Mouse (Mus musculus) forebrain, embryonic 12.5 days (tissue): ENCODE measurements around the gene Sigirr. TPM values are rescaled to one million over a fixed set of nuclear protein-coding genes. Genes with fewer than 3 reads are reported as not detected.
A peak's percentile ranks its signal among the peaks of the same experiment; 100 is the strongest.

ENCODE experiments used
- ATAC-seq: fragments of 200-750 bp; cut with Nextera tagmentation; 2 replicates; pipeline ENCODE4 v1.8.0; 2017; ENCODE audit warnings: moderate TSS enrichment; ENCODE audit not compliant: low FRiP score
- H3K27ac ChIP-seq: fragments of 300-500 bp; sonication (generic); 2 replicates; pipeline ENCODE4 v1.5.1; 2016; ENCODE audit warnings: mild to moderate bottlenecking
- H3K27me3 ChIP-seq: fragments of 300-500 bp; sonication (generic); 2 replicates; pipeline ENCODE4 v1.6.1; 2016; ENCODE audit warnings: mild to moderate bottlenecking
- H3K36me3 ChIP-seq: fragments of 300-500 bp; sonication (generic); replicated peaks from 2 replicates; pipeline ENCODE4 v1.6.1; 2016; ENCODE audit warnings: mild to moderate bottlenecking
- H3K4me1 ChIP-seq: fragments of 300-500 bp; sonication (generic); 2 replicates; pipeline ENCODE4 v1.6.1; 2016
- H3K4me2 ChIP-seq: fragments of 300-500 bp; sonication (generic); 2 replicates; pipeline ENCODE4 v1.6.1; 2016; ENCODE audit warnings: mild to moderate bottlenecking, moderate library complexity
- H3K4me3 ChIP-seq: fragments of 300-500 bp; sonication (generic); replicated peaks from 2 replicates; pipeline ENCODE4 v1.5.1; 2016; ENCODE audit warnings: mild to moderate bottlenecking
- H3K9ac ChIP-seq: fragments of 300-500 bp; sonication (generic); 2 replicates; pipeline ENCODE4 v1.6.1; 2016; ENCODE audit warnings: mild to moderate bottlenecking
- H3K9me3 ChIP-seq: fragments of 300-500 bp; sonication (generic); 2 replicates; pipeline ENCODE4 v1.6.1; 2016
- WGBS: fragments of 180-500 bp; shearing (Covaris S2); methylation state at CpG from one replicate; pipeline ENCODE4 v1.1.7; 2016; 5-methylcytosine and 5-hydroxymethylcytosine counted together
- polyA plus RNA-seq: library from polyadenylated mRNA; unstranded; fragments of >200 nt; fragmentation: Nextera tagmentation; extraction: Ambion mirVana; gene quantifications from 2 replicates; pipeline ENCODE4 v1.2.1, GENCODE M21; 2016

The Sigirr gene
- polyA plus RNA-seq, 1 experiment from 2014 or later, result 1.3 TPM

DNA sequence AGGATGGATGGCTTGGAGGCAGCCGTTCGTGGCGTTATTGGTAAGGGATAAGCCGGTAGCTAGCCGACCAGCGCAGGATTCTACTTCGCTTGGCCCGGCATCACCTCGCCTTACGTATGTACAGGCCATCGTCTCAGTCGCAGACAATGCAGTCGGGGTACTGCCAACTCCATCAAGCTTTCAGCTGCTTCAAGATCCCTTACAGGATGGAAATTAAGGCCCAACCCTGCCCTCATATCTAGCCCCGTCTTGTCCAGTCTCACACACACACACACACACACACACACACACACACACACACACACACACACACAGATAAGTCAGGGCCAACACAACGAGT is 23.1 kb upstream of the Sigirr start:
- 2% methylated on average over 15 of the region's 15 CpGs for WGBS
- peaks cover 7% of the 10 kb centered on the region; the same call in 1 of the 2 replicates for H3K4me1 ChIP-seq
- H3K27me3 ChIP-seq, result no peaks in the 10 kb centered on the region
- peak overlapping the region; percentile 67 for H3K4me2 ChIP-seq
- peak overlapping the region; percentile 69 for H3K9ac ChIP-seq
- H3K27ac ChIP-seq, result peak overlapping the region; percentile 77
- no peaks in the 10 kb centered on the region for H3K36me3 ChIP-seq
- H3K4me3 ChIP-seq, result peak overlapping the region; percentile 57
- ATAC-seq, result no peak
- no peaks in the 10 kb centered on the region for H3K9me3 ChIP-seq

DNA sequence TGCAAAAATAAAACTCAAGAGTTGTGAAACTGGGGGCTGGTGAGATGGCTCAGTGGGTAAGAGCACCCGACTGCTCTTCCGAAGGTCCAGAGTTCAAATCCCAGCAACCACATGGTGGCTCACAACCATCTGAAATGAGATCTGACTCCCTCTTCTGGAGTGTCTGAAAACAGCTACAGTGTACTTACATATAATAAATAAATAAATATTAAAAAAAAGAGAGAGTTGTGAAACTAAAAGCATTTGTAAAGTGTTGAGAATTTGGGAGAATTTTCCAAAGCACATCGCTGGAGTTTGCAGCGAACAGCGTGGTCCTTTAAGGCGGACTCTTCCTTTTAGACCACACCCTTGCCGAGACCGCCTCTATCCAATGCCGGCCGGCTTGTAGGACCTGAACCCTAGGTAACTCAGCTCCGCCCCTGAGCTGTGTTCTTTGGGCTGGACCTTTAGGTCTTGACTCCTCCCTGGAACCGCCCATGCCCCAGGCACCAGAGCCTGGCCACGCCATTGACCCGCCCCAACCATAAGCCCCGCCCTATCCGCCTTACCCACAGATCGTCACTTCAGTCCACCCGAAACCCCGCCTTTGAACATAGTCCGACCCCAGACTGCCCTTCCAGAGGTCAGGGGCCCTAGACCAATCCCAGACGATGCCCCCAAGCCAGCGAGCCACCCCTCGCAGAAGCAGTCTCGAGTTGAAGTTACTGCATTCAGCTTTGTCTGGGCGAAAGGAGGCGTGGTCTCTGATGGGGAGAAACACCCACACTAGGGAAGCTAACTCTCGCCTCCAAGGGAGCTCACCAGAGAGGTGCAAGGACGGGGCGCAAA is 22.5 kb upstream of the Sigirr start:
- Histone ChIP-seq H3K4me3 (peak overlapping the region; percentile 57), H3K36me3 (no peaks in the 10 kb centered on the region), H3K4me1 (peaks cover 7% of the 10 kb centered on the region; the same call in 1 of the 2 replicates), H3K9ac (peak overlapping the region; percentile 69), H3K27ac (peak overlapping the region; percentile 77), H3K27me3 (0 out of 2 replicates have a peak, but pooled peaks cover 4% of the 10 kb centered on the region), H3K4me2 (peak overlapping the region; percentile 67), H3K9me3 (no peaks in the 10 kb centered on the region)
- peak; percentile 97 for ATAC-seq
- WGBS, result 3% methylated on average over 29 of the region's 29 CpGs

DNA sequence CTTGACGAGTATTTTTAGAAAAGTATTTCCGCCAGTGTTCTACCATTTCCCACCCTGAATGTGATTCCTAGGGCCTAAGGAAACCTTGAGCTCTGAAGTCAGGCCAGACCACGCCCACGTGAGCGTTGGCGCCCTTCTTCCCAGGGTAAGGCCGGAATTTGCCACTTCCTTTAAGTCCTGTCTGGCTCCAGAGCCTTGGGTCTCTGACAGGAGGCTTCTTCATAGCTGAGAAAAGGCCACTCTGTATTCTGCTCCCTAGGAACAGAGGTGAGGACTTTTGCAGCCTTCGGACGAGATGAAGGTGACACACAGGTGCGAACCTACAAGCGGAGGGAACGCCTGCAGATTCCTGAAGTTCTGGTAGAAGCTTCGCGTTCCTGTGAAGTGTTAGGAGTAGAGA is 21.9 kb upstream of the Sigirr start, which contains the start of gene Ptdss2:
Gene Ptdss2 (plus strand): TSS at position 138 of the 400 bp plus-strand sequence.
- peak within 1 kb of the TSS; percentile 69 for H3K9ac ChIP-seq
- peaks cover 7% of the 10 kb centered on the region; the same call in 1 of the 2 replicates for H3K4me1 ChIP-seq
- WGBS, result 55% methylated on average over 14 of the region's 14 CpGs
- H3K4me2 ChIP-seq, result peak within 1 kb of the TSS; percentile 67
- peak within 1 kb of the TSS; percentile 77 for H3K27ac ChIP-seq
- H3K9me3 ChIP-seq, result no peaks in the 10 kb centered on the region
- H3K4me3 ChIP-seq, result peak within 1 kb of the TSS; percentile 57
- peaks cover 10% of the 10 kb centered on the region for H3K27me3 ChIP-seq
- ATAC-seq, result no peak
- no peaks in the 10 kb centered on the region for H3K36me3 ChIP-seq

DNA sequence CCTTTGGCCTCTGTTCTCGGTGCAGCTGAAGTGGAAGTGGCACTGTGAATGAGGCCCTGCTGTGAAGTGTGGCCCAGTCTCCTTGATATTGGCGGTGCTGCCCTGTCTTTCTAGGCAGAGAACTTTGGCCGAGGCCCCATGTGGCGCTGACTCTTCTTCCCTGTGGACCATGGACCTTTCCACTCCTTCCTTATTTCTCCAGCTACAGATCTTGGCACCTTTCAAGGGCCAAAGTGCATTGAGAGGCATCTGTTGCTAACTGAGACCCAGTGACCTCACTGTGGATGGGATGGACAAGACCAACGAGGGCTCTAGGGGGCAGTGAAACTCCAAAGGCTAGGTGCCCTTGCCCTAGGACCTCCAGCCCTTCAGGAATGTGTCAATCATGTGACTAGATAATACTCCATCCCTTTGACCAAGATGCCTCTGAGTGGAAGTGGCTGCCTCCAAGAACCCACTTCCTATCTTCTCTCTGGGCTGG is 20.7 kb upstream of the Sigirr start:
- Histone ChIP-seq H3K36me3 (no peaks in the 10 kb centered on the region), H3K4me1 (peaks cover 7% of the 10 kb centered on the region; the same call in 1 of the 2 replicates), H3K27ac (no peak overlapping the region), H3K4me2 (no peak overlapping the region), H3K9ac (no peak overlapping the region), H3K27me3 (peaks cover 15% of the 10 kb centered on the region), H3K9me3 (no peaks in the 10 kb centered on the region), H3K4me3 (no peak overlapping the region)
- ATAC-seq, result no peak
- 78% methylated on average over 5 of the region's 5 CpGs for WGBS

DNA sequence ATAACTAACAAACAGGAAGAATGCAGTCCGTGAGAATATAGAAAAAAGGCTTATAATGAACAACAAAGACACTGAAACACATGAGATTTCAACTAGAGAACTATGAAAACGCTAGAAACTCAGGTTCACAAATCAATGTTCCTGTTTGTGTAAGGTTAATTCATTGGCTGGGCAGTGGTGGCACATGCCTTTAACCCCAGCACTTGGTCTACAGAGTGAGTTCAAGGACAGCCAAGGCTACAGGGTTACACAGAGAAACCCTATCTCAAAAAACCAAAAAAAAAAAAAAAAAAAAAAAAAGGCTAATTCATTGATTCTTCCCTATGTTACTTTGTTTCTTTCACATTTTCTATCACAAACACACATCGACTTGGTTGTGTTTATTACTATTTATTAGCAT is 20.2 kb upstream of the Sigirr start:
- ATAC-seq, result no peak
- H3K9ac ChIP-seq, result no peak overlapping the region
- WGBS, result 89% methylated on average over 3 of the region's 3 CpGs

DNA sequence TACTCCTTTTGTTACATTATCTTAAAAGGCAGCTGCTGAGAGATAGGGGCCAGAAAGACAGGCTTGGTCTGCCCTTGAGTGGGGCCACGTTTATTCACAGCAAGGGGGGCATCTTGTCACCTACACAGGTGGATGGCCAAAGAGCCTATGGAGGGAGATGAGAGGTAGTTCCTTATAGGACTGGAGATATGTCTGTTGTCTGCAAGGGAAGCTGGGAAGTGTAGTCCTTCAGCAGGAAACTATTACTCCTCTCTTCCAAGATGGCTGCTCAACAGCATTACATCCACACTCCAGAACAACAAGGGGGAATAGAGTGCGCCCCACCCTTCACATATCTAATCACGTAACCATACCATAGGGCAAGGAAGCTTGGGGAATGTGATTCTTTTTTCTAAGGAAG is 19.1 kb upstream of the Sigirr start:
- no peak overlapping the region for H3K4me3 ChIP-seq
- no peak for ATAC-seq
- no peak overlapping the region for H3K4me2 ChIP-seq
- peaks cover 7% of the 10 kb centered on the region; the same call in 1 of the 2 replicates for H3K4me1 ChIP-seq
- WGBS, result 78% methylated on average over 3 of the region's 3 CpGs
- H3K36me3 ChIP-seq, result no peaks in the 10 kb centered on the region
- no peak overlapping the region for H3K27ac ChIP-seq
- H3K9ac ChIP-seq, result no peak overlapping the region
- H3K9me3 ChIP-seq, result no peaks in the 10 kb centered on the region
- H3K27me3 ChIP-seq, result peaks cover 15% of the 10 kb centered on the region

More for the DNA sequence above, 20.2 kb upstream of the Sigirr start:
- no peak overlapping the region for H3K4me2 ChIP-seq
- H3K4me1 ChIP-seq, result peaks cover 7% of the 10 kb centered on the region; the same call in 1 of the 2 replicates
- H3K27me3 ChIP-seq, result peaks cover 15% of the 10 kb centered on the region
- no peak overlapping the region for H3K27ac ChIP-seq
- no peak overlapping the region for H3K4me3 ChIP-seq
- H3K36me3 ChIP-seq, result no peaks in the 10 kb centered on the region
- H3K9me3 ChIP-seq, result no peaks in the 10 kb centered on the region

DNA sequence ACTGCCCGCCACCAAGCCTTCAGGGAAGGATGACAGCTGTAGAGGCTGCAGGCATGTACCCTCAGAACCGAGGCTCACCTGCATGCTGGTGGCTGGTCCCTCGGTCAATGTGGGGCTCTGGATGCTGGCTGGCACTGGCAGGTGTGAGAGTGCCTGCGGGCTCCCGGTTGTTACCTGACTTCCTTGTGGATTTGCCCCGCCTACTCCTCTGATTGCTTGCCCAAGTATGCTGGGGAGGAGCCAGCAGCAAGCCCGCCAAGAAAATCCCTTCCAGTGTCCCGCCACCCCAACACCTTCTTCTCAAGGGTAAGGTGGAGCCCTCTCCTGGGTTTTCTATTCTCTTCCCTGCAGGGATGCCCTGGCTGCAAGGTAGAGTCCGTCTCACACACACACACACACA is 17.3 kb upstream of the Sigirr start, which contains the start of gene Ano9:
Gene Ano9 (minus strand): TSS at position 171 of the 400 bp plus-strand sequence.
- no peaks in the 10 kb centered on the region for H3K9me3 ChIP-seq
- no peaks in the 10 kb centered on the region for H3K4me1 ChIP-seq
- no peak within 1 kb of the TSS for H3K4me3 ChIP-seq
- no peak within 1 kb of the TSS; the same call in none of the 2 replicates for H3K4me2 ChIP-seq
- no peaks in the 10 kb centered on the region for H3K36me3 ChIP-seq
- peaks cover 18% of the 10 kb centered on the region for H3K27me3 ChIP-seq
- no peak within 1 kb of the TSS for H3K27ac ChIP-seq
- 15% methylated on average over 9 of the region's 9 CpGs for WGBS
- ATAC-seq, result no peak
- H3K9ac ChIP-seq, result no peak within 1 kb of the TSS

DNA sequence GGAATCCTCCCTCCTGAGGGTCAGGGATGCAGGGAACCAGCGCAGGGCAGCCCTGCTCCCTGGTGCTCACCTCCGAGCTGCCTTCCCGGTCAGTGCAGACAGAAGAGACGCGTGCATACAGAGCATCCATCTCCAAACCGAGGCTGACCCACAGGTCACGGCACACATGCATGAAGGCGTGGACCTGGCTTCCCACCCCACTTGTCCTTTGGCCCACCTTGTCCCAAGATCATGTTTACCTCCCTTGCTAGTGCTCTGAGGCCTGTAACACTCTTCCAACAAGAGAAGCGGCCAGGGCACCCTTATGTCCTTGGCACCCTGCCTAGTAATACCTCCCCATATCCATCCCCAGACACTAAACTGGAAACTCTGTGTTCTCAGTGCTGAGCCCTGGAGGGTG is 15.5 kb upstream of the Sigirr start:
- Histone ChIP-seq H3K4me3 (no peak overlapping the region), H3K36me3 (no peaks in the 10 kb centered on the region), H3K27ac (no peak overlapping the region), H3K9me3 (no peaks in the 10 kb centered on the region), H3K4me1 (no peaks in the 10 kb centered on the region), H3K27me3 (peaks cover 18% of the 10 kb centered on the region), H3K4me2 (no peak overlapping the region), H3K9ac (no peak overlapping the region)
- ATAC-seq, result no peak
- 92% methylated on average over 9 of the region's 9 CpGs for WGBS

DNA sequence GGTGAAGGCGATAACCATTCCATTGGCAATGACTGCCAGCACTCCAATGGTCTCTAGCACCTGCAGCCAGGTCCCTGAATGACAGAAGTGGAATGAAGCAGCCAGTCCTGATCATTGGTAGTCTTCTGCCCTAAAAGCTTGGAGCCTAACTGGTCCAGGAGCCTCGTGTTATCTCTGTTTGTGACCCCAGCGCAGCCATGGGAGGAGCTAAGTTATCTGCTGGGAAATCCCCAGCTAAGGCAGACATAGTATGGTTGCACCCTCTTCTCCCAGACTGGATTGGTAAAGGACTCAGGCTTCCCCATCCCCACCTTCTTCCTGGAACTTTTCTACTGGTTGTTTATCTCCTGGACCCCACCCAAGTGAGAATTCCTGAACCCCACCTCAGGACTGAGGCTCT is 2.8 kb upstream of the Sigirr start:
- H3K4me2 ChIP-seq, result no peak overlapping the region
- H3K9me3 ChIP-seq, result no peaks in the 10 kb centered on the region
- peaks cover 62% of the 10 kb centered on the region for H3K27me3 ChIP-seq
- 81% methylated on average over 3 of the region's 3 CpGs for WGBS
- no peak overlapping the region for H3K27ac ChIP-seq
- no peak overlapping the region for H3K4me3 ChIP-seq
- no peaks in the 10 kb centered on the region for H3K36me3 ChIP-seq
- peaks cover 11% of the 10 kb centered on the region for H3K4me1 ChIP-seq
- H3K9ac ChIP-seq, result no peak overlapping the region
- no peak for ATAC-seq

DNA sequence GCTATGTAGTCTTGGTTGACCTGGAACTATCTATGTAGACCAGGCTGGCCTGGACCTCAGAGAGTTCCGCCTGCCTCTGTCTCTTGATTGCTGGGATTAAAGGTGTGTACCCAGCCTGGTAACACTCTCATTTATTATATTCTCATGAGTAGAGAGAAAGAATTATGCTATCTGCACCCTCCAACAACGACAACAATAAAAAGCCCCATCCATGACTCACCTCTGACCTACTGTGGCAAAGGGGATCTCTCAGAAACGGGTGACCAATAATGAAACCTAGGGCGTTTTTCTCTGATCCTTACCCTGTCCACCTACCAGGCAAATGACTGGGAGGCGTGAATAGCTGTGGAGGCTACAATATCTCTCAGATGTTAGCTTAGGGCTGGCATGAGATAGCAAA is 3.2 kb downstream of the Sigirr start:
- Histone ChIP-seq H3K9ac (no peak overlapping the region), H3K9me3 (no peaks in the 10 kb centered on the region), H3K4me1 (peaks cover 17% of the 10 kb centered on the region), H3K4me2 (no peak overlapping the region), H3K36me3 (no peaks in the 10 kb centered on the region), H3K27me3 (peaks cover 76% of the 10 kb centered on the region), H3K4me3 (no peak overlapping the region), H3K27ac (no peak overlapping the region)
- ATAC-seq, result no peak
- WGBS, result 88% methylated on average over 5 of the region's 5 CpGs

DNA sequence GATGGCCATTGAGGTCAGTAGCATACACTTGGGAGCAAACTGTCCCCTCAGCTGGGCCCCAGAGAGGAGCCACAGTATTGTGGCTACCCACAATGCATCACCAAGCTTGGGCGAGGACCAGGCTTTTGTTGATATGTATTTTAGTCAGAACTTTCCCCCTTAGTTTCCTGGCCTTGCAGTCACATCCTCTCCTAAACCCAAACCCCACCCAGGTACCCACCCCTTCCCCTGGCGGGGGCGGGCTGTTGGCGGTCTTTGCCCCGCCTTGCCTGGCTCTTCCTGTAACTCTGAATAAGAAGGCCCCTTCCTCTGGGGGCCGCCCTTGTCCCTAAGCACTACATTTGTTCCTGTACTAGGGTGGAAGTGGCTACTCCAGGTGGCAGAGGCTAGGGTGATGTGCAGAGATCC is 3.7 kb downstream of the Sigirr start:
- no peak overlapping the region for H3K4me3 ChIP-seq
- no peak for ATAC-seq
- peaks cover 20% of the 10 kb centered on the region for H3K4me1 ChIP-seq
- WGBS, result 40% methylated on average over 6 of the region's 6 CpGs
- H3K27me3 ChIP-seq, result peaks cover 76% of the 10 kb centered on the region
- H3K27ac ChIP-seq, result no peak overlapping the region
- H3K9ac ChIP-seq, result no peak overlapping the region
- no peaks in the 10 kb centered on the region for H3K36me3 ChIP-seq
- H3K4me2 ChIP-seq, result no peak overlapping the region
- H3K9me3 ChIP-seq, result no peaks in the 10 kb centered on the region

DNA sequence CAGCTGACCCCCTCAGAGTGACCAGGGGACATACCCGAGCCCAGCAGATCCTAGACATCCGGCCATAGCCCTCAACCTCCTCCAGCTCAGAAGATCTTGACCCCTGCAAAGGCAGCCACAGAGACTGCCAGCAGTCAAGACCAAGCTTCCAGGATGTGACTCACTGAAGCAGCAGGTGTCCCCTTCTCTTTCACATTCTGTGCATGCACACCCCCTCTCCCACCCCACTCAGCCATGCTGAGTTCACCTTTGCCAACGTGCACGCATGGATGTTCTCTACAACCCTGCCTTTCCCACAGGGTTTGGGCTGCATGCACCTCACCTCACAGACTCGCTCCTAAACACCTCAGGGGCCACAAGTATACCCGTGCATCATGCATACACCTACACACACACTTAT is 4.4 kb downstream of the Sigirr start:
- Histone ChIP-seq H3K4me3 (no peak overlapping the region), H3K27ac (no peak overlapping the region), H3K4me1 (peaks cover 20% of the 10 kb centered on the region), H3K9ac (no peak overlapping the region), H3K36me3 (no peaks in the 10 kb centered on the region), H3K9me3 (no peaks in the 10 kb centered on the region), H3K27me3 (peaks cover 76% of the 10 kb centered on the region), H3K4me2 (no peak overlapping the region)
- 86% methylated on average over 6 of the region's 6 CpGs for WGBS
- ATAC-seq, result no peak
